Mouse (Mus musculus) liver, adult 2 months (tissue): ENCODE measurements around the gene Dxo. TPM values are rescaled to one million over a fixed set of nuclear protein-coding genes. Genes with fewer than 3 reads are reported as not detected.
"Not testable (repeated sequence)": the region's sequence is repeated elsewhere in the genome, so short reads cannot be mapped to it uniquely, and the experiment has no call there.

Source experiments
- DNase-seq: peaks from one replicate; pipeline ENCODE4 v3.0.0-alpha.2; 2011; ENCODE audit warnings: low read depth, low spot score; ENCODE audit errors: extremely low read depth
- H3K27ac ChIP-seq: fragments of 200-500 bp; replicated peaks from 2 replicates; pipeline ENCODE4 v1.5.1; 2012; ENCODE audit warnings: low read depth, mild to moderate bottlenecking, control low read depth, inconsistent platforms, low read length; ENCODE audit not compliant: insufficient read depth
- H3K27me3 ChIP-seq: fragments of 200-500 bp; 2 replicates; pipeline ENCODE4 v1.6.1; 2012; ENCODE audit warnings: mild to moderate bottlenecking, moderate library complexity, low read length, inconsistent platforms; ENCODE audit not compliant: control insufficient read depth, insufficient read depth
- H3K36me3 ChIP-seq: fragments of 200-500 bp; 2 replicates; pipeline ENCODE4 v1.6.1; 2012; ENCODE audit warnings: low read length, inconsistent platforms; ENCODE audit not compliant: control insufficient read depth, insufficient read depth
- H3K4me1 ChIP-seq: fragments of 200-500 bp; 2 replicates; pipeline ENCODE4 v1.6.1; 2011; ENCODE audit warnings: low read length; ENCODE audit not compliant: control insufficient read depth, insufficient read depth
- H3K4me3 ChIP-seq: fragments of 200-500 bp; 2 replicates; pipeline ENCODE4 v1.5.1; 2011; ENCODE audit warnings: low read depth, mild to moderate bottlenecking, control low read depth, low read length, moderate library complexity; ENCODE audit not compliant: insufficient read depth
- H3K79me2 ChIP-seq: fragments of 200-500 bp; 2 replicates; pipeline ENCODE4 v1.6.1; 2012; ENCODE audit warnings: inconsistent platforms, mild to moderate bottlenecking, low read length, moderate library complexity; ENCODE audit not compliant: control insufficient read depth, insufficient read depth
- H3K9ac ChIP-seq: fragments of 200-500 bp; 2 replicates; pipeline ENCODE4 v1.6.1; 2012; ENCODE audit warnings: low read depth, mild to moderate bottlenecking, control low read depth, inconsistent platforms, low read length
- CTCF ChIP-seq: fragments of 200-500 bp; IDR thresholded peaks from 2 replicates; pipeline ENCODE4 v1.5.1; 2011; ENCODE audit warnings: low read depth, low read length, control low read depth
- POLR2A ChIP-seq: fragments of 200-500 bp; IDR thresholded peaks from 2 replicates; pipeline ENCODE4 v1.6.1; 2011; ENCODE audit warnings: low read length, control low read depth; ENCODE audit not compliant: insufficient read depth; ENCODE audit errors: extremely low read depth
- WGBS: fragments of 180-500 bp; shearing (Covaris S2); methylation state at CpG from one replicate; pipeline ENCODE4 v1.1.7; 2018; 5-methylcytosine and 5-hydroxymethylcytosine counted together
- polyA plus RNA-seq: library from polyadenylated mRNA; depleted of rRNA; stranded (reverse); fragments of >200 nt; gene quantifications from 2 replicates; pipeline ENCODE4 v1.2.3, GENCODE M21; 2012
- total RNA-seq: library from RNA; depleted of rRNA; stranded (reverse); fragments of >200 nt; gene quantifications from 2 replicates; pipeline ENCODE4 v1.2.3, GENCODE M21; 2014

The Dxo gene
- total and polyA plus RNA-seq, 2 experiments, result 9.7 to 36.6 TPM

DNA sequence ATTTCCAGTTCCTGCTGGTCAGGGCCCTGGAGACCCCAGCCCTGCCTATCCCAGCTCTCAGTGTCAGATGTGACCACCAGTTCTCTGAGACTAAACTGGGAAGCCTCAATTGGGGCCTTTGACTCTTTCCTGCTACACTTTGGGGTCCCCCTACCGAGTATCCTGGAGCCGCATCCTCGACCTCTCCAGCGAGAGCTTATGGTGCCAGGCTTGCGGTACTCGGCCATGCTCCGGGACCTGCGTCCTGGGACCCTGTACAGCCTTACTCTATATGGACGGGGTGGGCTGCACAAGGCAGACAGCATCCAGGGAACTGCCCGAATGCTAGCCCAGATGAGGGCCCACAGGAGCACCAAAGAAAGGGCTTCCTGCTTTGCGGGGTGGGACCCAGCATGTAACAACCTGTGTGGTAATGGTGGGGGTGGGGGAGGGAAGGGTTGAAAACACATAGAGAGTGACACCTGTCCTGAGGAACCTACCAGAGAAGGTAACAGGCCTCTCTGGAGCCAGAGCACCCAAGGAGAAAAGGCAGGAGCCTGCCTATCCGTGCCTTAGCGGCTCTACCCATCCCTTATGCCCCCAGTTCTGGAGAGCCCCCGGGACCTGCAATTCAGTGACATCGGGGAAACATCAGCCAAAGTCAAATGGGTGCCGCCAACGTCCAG is 37.8 kb upstream of the Dxo start:
- H3K27me3 ChIP-seq, result no peaks in the 10 kb centered on the region
- 96% methylated on average over 17 of the region's 17 CpGs for WGBS
- no peak for TF ChIP-seq CTCF
- TF ChIP-seq POLR2A, result no peak
- H3K4me3 ChIP-seq, result no peak overlapping the region
- no peaks in the 10 kb centered on the region for H3K4me1 ChIP-seq
- H3K9ac ChIP-seq, result no peak overlapping the region
- no peak overlapping the region for H3K27ac ChIP-seq
- no peaks in the 10 kb centered on the region for H3K79me2 ChIP-seq
- no peaks in the 10 kb centered on the region for H3K36me3 ChIP-seq
- DNase-seq, result no peak

DNA sequence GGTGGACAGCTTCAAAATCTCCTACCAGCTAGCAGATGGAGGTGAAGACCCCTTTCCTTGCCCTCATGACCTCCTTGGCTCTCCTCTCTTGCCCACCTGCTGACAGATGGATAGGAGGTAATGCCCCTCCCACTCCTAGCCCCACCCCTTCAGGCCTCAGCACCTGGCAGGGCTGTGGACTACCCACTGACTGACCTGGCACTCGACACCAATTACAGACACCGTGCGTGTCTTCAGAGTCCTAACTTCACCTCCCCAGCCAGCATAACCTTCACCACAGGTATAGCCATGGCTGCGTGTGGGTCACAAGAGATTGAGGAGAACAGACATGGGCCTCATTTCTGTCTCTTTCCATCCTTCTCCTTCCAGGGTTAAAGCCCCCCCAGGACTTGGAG is 37.3 kb upstream of the Dxo start:
- no peak overlapping the region for H3K27ac ChIP-seq
- DNase-seq, result no peak
- no peaks in the 10 kb centered on the region for H3K4me1 ChIP-seq
- no peaks in the 10 kb centered on the region for H3K36me3 ChIP-seq
- no peak overlapping the region for H3K4me3 ChIP-seq
- no peaks in the 10 kb centered on the region for H3K79me2 ChIP-seq
- 89% methylated on average over 4 of the region's 4 CpGs for WGBS
- no peak for TF ChIP-seq CTCF
- TF ChIP-seq POLR2A, result no peak
- H3K9ac ChIP-seq, result no peak overlapping the region
- H3K27me3 ChIP-seq, result no peaks in the 10 kb centered on the region

DNA sequence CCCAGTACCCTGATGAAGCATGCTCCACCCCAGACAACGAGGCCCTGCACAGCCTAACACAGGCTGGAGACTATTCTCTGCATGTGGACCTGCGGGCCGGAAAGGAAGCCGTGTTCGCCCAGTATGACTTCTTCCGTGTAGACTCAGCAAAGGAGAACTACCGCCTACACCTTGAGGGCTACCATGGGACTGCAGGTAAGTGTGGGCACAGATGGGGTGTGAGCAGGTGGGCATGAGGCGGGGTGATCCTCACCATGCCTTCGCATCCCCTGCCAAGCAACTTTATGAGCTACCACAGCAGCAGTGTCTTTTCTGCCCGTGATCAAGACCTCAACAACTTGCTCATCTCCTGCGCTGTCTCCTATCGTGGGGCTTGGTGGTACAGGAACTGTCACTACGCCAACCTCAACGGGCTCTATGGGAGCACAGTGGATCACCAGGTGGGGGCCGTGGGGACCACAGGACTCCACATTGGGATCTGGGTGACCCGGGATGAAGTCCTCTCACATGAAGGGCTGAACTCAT is 36.0 kb upstream of the Dxo start:
- not testable (repeated sequence) for DNase-seq, H3K27me3 ChIP-seq, H3K4me1 ChIP-seq, H3K36me3 ChIP-seq, H3K9ac ChIP-seq, H3K79me2 ChIP-seq, H3K27ac ChIP-seq, H3K4me3 ChIP-seq
- 94% methylated on average over 16 of the region's 16 CpGs for WGBS

DNA sequence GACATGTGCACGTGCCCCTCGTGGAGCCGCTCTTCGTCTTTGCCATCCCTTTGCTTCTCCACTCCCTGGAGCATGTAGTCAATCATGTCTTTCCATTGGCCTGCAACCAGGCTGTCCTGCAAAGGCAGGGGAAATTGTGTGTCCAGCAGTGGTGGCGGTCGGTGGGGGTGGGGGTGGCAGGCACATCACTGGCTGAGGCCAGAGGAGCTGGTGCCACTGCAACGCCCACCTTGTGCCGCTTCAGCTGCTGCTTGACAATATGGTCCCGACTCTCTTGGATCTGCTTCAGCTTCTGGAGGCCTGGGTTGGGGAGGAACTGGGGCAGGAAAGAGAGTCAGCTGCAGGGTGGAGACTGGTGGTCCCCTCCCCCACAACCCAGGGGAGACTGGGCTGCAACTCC is 34.1 kb upstream of the Dxo start:
- H3K9ac ChIP-seq, DNase-seq, H3K79me2 ChIP-seq, H3K27me3 ChIP-seq, H3K4me3 ChIP-seq, H3K36me3 ChIP-seq, H3K4me1 ChIP-seq, H3K27ac ChIP-seq: not testable (repeated sequence)
- 92% methylated on average over 9 of the region's 9 CpGs for WGBS

- not testable (repeated sequence) for DNase-seq, H3K27ac ChIP-seq, H3K4me3 ChIP-seq, H3K79me2 ChIP-seq, H3K36me3 ChIP-seq, H3K9ac ChIP-seq, H3K27me3 ChIP-seq, H3K4me1 ChIP-seq
- 93% methylated on average over 6 of the region's 6 CpGs for WGBS
These were observed 33.5 kb upstream of the Dxo start for GRCm38 (mm10) chr17:34803367-34803766.

DNA sequence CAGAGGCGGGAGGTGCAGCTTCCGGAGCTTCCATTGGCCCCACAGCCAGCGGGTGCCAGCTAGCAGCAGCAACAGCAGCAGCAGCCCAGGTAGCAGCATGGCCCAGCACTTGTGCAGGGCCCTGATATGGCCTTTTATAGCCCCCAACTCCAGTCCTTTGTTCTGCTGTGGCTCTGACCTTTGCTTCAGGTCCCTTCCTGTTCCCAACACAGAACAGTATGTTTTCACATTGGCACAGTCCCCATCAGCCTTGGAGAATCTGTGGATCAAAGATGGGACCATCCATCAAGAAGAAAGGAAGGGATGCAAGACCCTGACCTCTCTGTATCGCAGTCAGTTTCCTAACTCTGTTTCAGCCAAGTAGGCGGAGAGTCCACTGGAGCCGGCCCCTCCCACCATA is 32.5 kb upstream of the Dxo start, which contains the start of gene Cyp21a1:
Gene Cyp21a1 (minus strand): TSS at position 261 of the 400 bp plus-strand sequence.
- H3K4me1 ChIP-seq, H3K27ac ChIP-seq, H3K36me3 ChIP-seq, H3K27me3 ChIP-seq, H3K4me3 ChIP-seq, H3K9ac ChIP-seq, DNase-seq, H3K79me2 ChIP-seq: not testable (repeated sequence)
- 79% methylated on average over 3 of the region's 6 CpGs for WGBS
